Mouse (Mus musculus): ENCODE results near the gene Ace.
A peak's percentile ranks its signal among the peaks of the same experiment; 100 is the strongest.

GRCm38 (mm10) chr11:106036548-106037417 lies 69.0 kb downstream of the Ace start, which contains the start of gene Dcaf7:
- TF ChIP-seq EP300 (IDR thresholded peaks at IDR 0.05; ENCODE audit: insufficient read depth, low read depth, low read length) (0 out of 2 replicates have a peak, but pooled peaks have one; percentile 28), CTCF (IDR thresholded peaks at IDR 0.05) (no peak), POLR2A (IDR thresholded peaks at IDR 0.05; ENCODE audit: insufficient read depth, low read depth, low read length) (peak; percentile 63)
